Comparison of ENCODE assay signal across 14 mouse cellular contexts in genomic region chr10:10847376-10848286, GRCm38 (mm10).
DNase-seq lines count a peak whose midpoint lies in the region; ATAC-seq lines count a peak whose summit lies in the region.
"Had no signal": no experiment of that assay in that cellular context is flagged by ENCODE, and none has a peak within 500 bp of the region (broad histone marks: within the 10 kb centered on the region; RNA-seq: fewer than 3 reads in every experiment).

No protein-coding gene starts in this region.

- ATAC-seq in forebrain, embryonic 13.5 days: peak; percentile 93
- ATAC-seq in midbrain, embryonic 14.5 days (ENCODE audit: low FRiP score, low TSS enrichment): peak; percentile 57; the same call in 1 of the 2 replicates
- ATAC-seq: activated CD4-positive, CD25-positive, alpha-beta regulatory T cell, adult 4 months had no signal

- no peak overlapping the region for H3K4me3 ChIP-seq in forebrain, embryonic 13.5 days
- H3K4me3 ChIP-seq in midbrain, embryonic 14.5 days (replicated peaks; ENCODE audit: low read depth, low read length): no peak overlapping the region
- H3K4me3 ChIP-seq: lung, embryonic 15.5 days; megakaryocyte, embryonic 14.5 days had no signal

- H3K27me3 ChIP-seq in forebrain, embryonic 13.5 days: no peaks in the 10 kb centered on the region
- no peaks in the 10 kb centered on the region for H3K27me3 ChIP-seq in midbrain, embryonic 14.5 days (ENCODE audit: control insufficient read depth, insufficient read depth, low read length)
- H3K27me3 ChIP-seq: lung, embryonic 15.5 days; megakaryocyte, embryonic 14.5 days had no signal

- 40% methylated on average over 7 of the region's 7 CpGs for WGBS in forebrain, embryonic 13.5 days
- 47% methylated on average over 7 of the region's 7 CpGs for whole genome bisulfite sequencing in midbrain, embryonic 14.5 days

- no peaks in the 10 kb centered on the region for H3K36me3 ChIP-seq in forebrain, embryonic 13.5 days (ENCODE audit: poor library complexity, severe bottlenecking)
- H3K36me3 ChIP-seq in midbrain, embryonic 14.5 days (ENCODE audit: control insufficient read depth, insufficient read depth, low read length): no peaks in the 10 kb centered on the region
- H3K36me3 ChIP-seq: lung, embryonic 15.5 days had no signal

- peak; percentile 53 for DNase-seq in left cerebral cortex, postnatal 4 days
- no peak for DNase-seq in left cerebral cortex, postnatal 10 days (ENCODE audit: extremely low spot score in 1 of 2, low spot score in 2 of 2)
- DNase-seq in cerebellum, adult 18-20 months: peak; percentile 71 to 78
- peak; percentile 11 for DNase-seq in midbrain, embryonic 14.5 days
- no peak for DNase-seq in heart, postnatal 4 days
- DNase-seq in spleen, postnatal 10 days (ENCODE audit: low spot score in 2 of 2): no peak
- DNase-seq in adrenal gland, adult 18-20 months (ENCODE audit: low spot score in 2 of 2): no peak
- DNase-seq: kidney, postnatal 10 days; liver; right cerebral cortex, postnatal 4 days had no signal

- H3K9me3 ChIP-seq in forebrain, embryonic 13.5 days (replicated peaks): no peaks in the 10 kb centered on the region
- no peaks in the 10 kb centered on the region for H3K9me3 ChIP-seq in midbrain, embryonic 14.5 days (ENCODE audit: control insufficient read depth, low read length)
- H3K9me3 ChIP-seq: lung, embryonic 15.5 days; megakaryocyte, embryonic 14.5 days had no signal

- H3K27ac ChIP-seq in forebrain, embryonic 13.5 days: peak overlapping the region; percentile 40; the same call in 1 of the 2 replicates
- H3K27ac ChIP-seq in midbrain, embryonic 14.5 days (replicated peaks; ENCODE audit: low read depth, low read length): no peak overlapping the region
- H3K27ac ChIP-seq: lung, embryonic 15.5 days had no signal

- peaks cover 9% of the 10 kb centered on the region; the same call in 1 of the 2 replicates for H3K4me1 ChIP-seq in forebrain, embryonic 13.5 days
- 0 out of 2 replicates have a peak, but pooled peaks cover 2% of the 10 kb centered on the region for H3K4me1 ChIP-seq in midbrain, embryonic 14.5 days (ENCODE audit: control insufficient read depth, insufficient read depth, low read length)
- H3K4me1 ChIP-seq: lung, embryonic 15.5 days; megakaryocyte, embryonic 14.5 days had no signal

- no peak overlapping the region for H3K4me2 ChIP-seq in forebrain, embryonic 13.5 days
- no peak overlapping the region for H3K4me2 ChIP-seq in midbrain, embryonic 14.5 days (ENCODE audit: low read length)
- H3K4me2 ChIP-seq: lung, embryonic 15.5 days had no signal

- intact Hi-C loops in left cerebral cortex, postnatal 4 days (cut with DNase I): no loop called here
- intact Hi-C loops in left cerebral cortex, postnatal 10 days (cut with DNase I): no loop called here

- no peak overlapping the region for H3K9ac ChIP-seq in forebrain, embryonic 13.5 days
- no peak overlapping the region for H3K9ac ChIP-seq in midbrain, embryonic 14.5 days (replicated peaks; ENCODE audit: low read length)
- H3K9ac ChIP-seq: lung, embryonic 15.5 days had no signal

Comparison
In these comparisons a context has a peak if more than half of its experiments do, and no peak if none do; other contexts are left out.
1. DNase-seq: peak in left cerebral cortex, postnatal 4 days (single experiment), cerebellum, adult 18-20 months (2 of 2) and midbrain, embryonic 14.5 days (single experiment); none in left cerebral cortex, postnatal 10 days (0 of 2), heart, postnatal 4 days (single experiment), spleen, postnatal 10 days (0 of 2) and adrenal gland, adult 18-20 months (0 of 2).